Mouse (Mus musculus) liver, postnatal 0 days (tissue): ENCODE measurements around the gene Ankrd2.

Experiments used
- CTCF ChIP-seq: sonication (generic); IDR thresholded peaks from 2 replicates; pipeline ENCODE4 v1.5.1; 2016; ENCODE audit warnings: antibody characterized with exemption, low read depth
- EP300 ChIP-seq: IDR thresholded peaks from 2 replicates; pipeline ENCODE4 v1.6.1; 2016; ENCODE audit warnings: antibody characterized with exemption, low read depth, mild to moderate bottlenecking

- TF ChIP-seq CTCF (no peak), EP300 (no peak)
These were observed 4.7 kb upstream of the Ankrd2 start for GRCm38 (mm10) chr19:42031112-42031511.
